Mouse (Mus musculus): ENCODE measurements around the gene Kremen1.

Gene Kremen1

GRCm38 (mm10) chr11:5175141-5175540, 86.2 kb downstream of the Kremen1 start:
- no peak for DNase-seq (ENCODE audit: low spot score in 2 of 2)

- no peak for DNase-seq (ENCODE audit: low spot score in 2 of 2)
These were observed 88.5 kb downstream of the Kremen1 start for GRCm38 (mm10) chr11:5172861-5173260.

DNA sequence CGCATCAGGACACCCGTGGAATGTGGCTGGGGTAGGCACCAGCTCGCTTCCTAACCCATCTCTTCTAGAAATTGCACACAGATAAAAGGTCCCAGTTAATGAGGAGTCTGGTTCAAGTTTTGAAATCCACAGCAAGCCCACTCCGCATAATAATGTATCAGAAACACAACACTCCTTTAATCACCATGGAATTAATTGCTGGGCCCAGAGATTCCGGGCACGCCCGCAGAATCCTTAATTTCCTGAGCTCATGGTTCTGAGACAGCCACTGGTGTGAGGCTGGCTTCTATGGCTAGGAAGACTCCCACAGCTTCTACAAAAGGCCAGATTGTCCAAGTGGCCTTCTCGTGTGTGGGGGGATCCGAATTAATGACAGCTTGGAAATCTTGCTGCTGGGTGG, 94.0 kb downstream of the Kremen1 start:
- DNase-seq (ENCODE audit: low spot score in 2 of 2): no peak

- DNase-seq (ENCODE audit: low spot score in 2 of 2): no peak
These were observed 95.9 kb downstream of the Kremen1 start for GRCm38 (mm10) chr11:5165471-5165916.

GRCm38 (mm10) chr11:5164310-5164709, 97.0 kb downstream of the Kremen1 start:
- DNase-seq (ENCODE audit: low spot score in 2 of 2): no peak

DNA sequence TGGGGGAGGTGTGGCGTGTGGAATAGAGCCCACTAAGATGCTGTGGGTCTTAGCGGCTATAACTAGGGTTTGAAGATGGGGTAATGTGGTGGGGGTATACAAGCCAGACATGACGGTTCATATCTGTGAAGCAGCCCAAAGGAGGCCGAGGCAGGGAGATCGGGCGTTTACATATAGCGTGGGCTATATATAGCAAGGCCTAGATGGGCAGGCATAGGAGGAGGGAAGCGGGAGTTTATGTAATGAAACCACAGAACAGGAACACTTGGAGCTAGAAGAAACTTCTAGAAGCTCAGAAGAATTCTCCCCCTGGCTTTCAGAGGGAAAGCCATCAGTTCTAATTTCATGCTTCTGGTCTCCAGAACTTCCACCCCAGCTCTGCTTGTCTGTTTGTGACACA, 97.9 kb downstream of the Kremen1 start:
- no peak for DNase-seq (ENCODE audit: low spot score in 2 of 2)

GRCm38 (mm10) chr11:5160722-5161485, 100.5 kb downstream of the Kremen1 start:
- peak; percentile 53 to 80 for DNase-seq (ENCODE audit: low spot score in 2 of 2)

DNA sequence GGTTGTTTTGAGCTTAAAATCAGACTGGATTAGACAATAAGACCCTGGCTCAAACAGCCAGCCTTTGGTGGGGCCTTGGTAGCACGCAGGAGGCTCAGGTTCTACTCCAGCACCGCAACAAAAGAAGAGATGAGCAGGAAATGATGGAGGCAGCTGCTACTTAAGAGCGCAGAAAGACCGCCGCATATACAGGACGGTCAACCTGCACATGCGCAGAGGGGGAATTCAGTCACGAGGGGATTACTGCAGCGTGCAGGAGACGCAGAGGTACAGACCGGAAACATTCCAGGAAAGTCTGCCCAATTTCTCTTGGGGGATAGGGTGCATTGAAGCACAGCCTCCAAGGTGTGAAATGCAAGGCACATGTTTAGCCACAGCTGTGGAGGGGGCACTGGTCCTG, 103.3 kb downstream of the Kremen1 start:
- DNase-seq (ENCODE audit: low spot score in 2 of 2): no peak

- DNase-seq (ENCODE audit: low spot score in 2 of 2): no peak
These were observed 106.2 kb downstream of the Kremen1 start for GRCm38 (mm10) chr11:5154961-5155805.

GRCm38 (mm10) chr11:5151680-5152337, 109.5 kb downstream of the Kremen1 start, which contains the start of gene Emid1:
TSS of gene Emid1 (minus strand) at chr11:5152257.
- peak; percentile 25 to 63 for DNase-seq (ENCODE audit: low spot score in 2 of 2)

DNA sequence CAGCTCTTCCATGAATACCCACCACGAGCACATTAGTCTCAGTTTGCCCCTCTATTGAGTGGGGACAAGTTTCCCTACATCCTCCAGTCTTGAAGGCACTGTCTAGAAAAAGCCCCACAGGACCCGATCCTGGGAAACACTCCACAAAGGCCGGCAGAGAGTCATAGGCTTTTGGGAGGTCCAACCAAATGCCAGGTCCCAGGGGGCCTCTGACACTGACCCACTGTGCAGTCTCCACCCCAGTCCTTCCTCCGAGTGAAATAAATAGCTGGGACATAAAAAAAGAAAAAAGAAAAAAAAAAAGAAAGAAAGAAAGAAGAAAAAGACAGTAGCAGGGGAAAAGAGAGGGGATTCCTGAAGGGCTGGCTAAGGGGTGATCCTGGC, 110.1 kb downstream of the Kremen1 start:
- no peak for DNase-seq (ENCODE audit: low spot score in 2 of 2)

DNA sequence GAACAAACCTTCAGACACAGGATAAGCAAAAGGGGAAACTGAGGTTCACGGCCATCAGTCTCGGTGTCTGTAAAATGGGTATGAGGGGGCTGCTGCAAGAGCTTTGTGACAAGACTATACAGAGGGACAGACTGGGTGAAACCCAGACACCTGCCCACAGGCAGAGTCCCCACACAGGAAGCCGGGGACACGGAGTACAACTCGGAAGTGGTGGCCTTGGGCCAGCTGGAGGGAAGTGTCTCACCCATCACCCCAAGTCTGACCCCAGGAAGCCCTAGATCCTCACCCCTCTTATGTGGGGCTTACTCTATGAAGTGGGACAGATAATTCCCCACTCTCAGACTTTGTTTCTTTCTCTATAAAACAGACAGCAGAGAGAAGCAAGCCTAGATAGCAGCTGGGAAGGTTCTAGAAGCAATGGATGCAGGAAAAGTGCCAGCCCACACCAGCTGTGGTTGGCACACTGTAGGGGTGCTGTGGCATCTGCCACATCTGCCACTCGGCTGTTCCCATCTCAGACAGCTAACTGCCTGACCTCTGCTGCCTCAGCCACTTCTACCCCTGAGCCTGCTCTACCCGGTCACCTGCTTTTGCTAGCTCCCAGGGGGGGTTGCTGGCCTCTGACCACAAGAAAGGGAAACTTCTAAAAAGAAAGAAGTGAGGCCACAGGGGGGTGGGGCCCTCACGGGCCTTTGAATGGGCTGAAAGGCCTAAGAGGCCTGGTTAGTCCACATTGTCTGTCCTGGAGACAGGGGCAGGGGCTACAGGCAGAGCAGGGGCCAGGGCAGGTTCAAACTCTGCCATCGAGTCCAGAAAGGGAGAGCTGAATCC, 110.7 kb downstream of the Kremen1 start:
- DNase-seq (ENCODE audit: low spot score in 2 of 2): peak in 1 of 2 experiments; percentile 14

DNA sequence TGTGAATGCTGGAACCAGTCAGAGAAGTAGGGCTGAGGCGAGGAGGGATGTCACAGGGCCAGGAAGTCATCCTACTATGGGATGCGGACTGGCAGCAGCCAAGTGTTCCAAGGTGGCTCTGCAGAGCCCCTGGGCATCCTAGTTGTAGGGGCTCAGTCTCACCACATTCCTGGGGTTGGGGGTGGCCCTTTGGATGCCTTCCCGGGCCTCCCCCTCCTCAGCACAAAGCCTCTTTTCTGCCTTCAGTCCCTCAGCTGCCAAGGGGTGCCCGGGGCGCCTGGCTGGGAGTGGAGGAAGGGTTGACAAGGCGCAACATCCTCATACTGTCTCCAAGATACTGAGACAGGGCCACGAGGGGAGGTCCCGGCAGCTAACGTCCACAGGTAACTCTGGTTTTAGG, 111.4 kb downstream of the Kremen1 start:
- DNase-seq (ENCODE audit: low spot score in 2 of 2): no peak

- no peak for DNase-seq (ENCODE audit: low spot score in 2 of 2)
These were observed 112.1 kb downstream of the Kremen1 start for GRCm38 (mm10) chr11:5149249-5149648.

- DNase-seq (ENCODE audit: low spot score in 2 of 2): no peak
These were observed 115.8 kb downstream of the Kremen1 start for GRCm38 (mm10) chr11:5145600-5145999.

- no peak for DNase-seq (ENCODE audit: low spot score in 2 of 2)
These were observed 119.4 kb downstream of the Kremen1 start for GRCm38 (mm10) chr11:5141965-5142364.
